Mouse (Mus musculus) heart, adult 11 months (tissue): ENCODE data around the gene Nr6a1.

Source experiments
- DNase-seq: peaks from one replicate; pipeline ENCODE4 v3.0.0; 2022

Gene Nr6a1

GRCm38 (mm10) chr2:38866711-38867110 is 60.8 kb downstream of the Nr6a1 start:
- no peak for DNase-seq

GRCm38 (mm10) chr2:38864011-38864410 is 63.5 kb downstream of the Nr6a1 start:
- no peak for DNase-seq

- DNase-seq = no peak
Observed at GRCm38 (mm10) chr2:38851797-38852196, 75.7 kb downstream of the Nr6a1 start.

DNA sequence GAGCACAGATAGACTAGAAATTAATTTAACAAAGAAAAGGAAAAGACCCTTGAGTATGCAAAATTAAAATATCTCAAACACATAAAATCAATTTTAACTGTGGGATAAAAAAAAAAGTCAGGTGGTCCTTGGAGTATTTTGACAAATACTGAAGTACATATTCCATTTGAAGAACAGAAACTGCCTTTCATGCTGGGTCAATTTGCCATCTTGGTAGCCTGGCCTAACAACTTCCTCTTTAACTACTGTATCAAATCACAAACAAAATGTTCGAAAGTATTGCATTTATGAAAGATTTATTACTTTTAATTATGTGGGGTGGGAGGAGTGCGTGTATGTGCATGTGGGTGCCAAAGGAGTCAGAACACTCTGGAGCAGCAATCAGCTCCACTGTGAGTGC is 81.2 kb downstream of the Nr6a1 start:
- no peak for DNase-seq

GRCm38 (mm10) chr2:38835489-38835888 is 92.0 kb downstream of the Nr6a1 start:
- DNase-seq = no peak

- DNase-seq = no peak
Observed at GRCm38 (mm10) chr2:38831976-38832375, 95.5 kb downstream of the Nr6a1 start.

- DNase-seq = no peak
Observed at GRCm38 (mm10) chr2:38829521-38829920, 98.0 kb downstream of the Nr6a1 start.

DNA sequence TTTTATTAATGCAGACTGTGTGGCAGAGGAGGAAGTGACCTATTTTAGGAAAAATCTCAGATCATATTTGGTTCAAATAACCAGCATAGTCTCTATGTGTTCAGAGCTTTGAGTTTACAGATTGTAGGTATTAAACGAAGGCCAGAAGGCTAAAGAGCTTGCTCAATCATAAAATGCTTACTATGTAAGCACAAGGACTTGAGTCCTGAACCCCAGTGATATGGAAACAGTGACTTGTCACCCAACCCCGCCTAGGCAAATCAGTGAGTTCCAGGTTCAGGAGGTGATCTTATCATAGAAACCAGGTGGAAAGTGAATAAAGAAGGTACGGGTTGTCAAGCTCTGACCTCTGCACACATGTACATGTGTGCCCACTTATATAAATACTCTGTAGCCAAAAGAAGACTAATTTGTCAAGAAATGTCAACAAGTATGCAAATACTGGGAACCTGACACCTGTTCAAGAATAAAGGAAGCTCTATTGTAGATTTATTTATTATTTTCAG is 99.6 kb downstream of the Nr6a1 start:
- no peak for DNase-seq

GRCm38 (mm10) chr2:38826189-38826588 is 101.3 kb downstream of the Nr6a1 start:
- DNase-seq = no peak

- peak; percentile 87 for DNase-seq
Observed at GRCm38 (mm10) chr2:38824791-38825768, 102.4 kb downstream of the Nr6a1 start.

DNA sequence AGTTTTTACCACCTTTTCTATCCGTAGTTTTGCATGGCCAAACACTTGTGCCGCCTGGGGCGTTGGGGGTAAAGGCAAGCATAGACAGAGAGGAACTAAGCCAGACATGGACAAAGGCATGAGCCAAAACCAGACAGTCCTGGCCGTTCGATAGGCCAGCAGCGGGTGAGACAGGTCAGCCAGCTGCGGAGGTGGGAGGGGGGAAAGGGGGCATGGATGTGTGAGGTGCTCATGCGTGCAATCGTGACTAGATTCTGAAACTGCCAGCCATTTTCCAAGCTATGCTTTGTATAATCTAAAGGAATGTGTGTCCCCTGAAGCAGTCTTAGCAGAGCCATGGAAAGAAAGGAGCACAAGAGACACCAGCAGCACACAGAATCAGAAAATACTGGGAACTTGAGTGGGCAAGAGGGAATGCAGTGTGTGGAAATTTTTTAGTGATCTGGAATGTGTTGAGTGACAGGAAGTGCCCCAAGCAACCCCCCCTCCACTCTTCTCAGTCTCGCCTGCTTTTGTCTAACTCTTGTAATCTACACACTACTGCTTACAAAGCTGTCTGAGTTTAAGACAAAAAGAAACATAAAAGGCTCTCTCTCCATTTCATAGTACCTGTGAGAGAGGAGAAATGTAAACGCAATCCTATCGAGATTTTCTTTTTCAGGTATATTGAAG is 103.4 kb downstream of the Nr6a1 start:
- DNase-seq = peak; percentile 97

DNA sequence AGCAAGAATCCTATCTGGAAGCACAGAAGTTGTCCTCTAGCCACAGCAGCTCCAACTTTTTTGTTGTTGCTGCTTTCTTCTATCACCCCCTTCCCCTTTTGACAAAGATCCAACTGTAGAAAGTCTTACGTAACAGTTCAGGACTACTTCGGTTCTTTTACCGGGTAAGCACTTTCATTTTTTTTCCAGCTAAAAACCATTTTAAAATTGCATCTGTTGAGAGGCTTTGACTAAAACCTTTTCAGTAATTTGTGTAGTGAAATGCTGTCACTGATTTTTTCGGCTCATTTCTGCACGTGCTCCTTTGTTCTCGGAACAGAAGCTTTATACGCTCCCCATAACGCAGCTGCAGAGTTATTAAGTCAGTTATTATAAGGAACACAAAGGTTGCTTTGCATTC is 104.1 kb downstream of the Nr6a1 start:
- DNase-seq = no peak

DNA sequence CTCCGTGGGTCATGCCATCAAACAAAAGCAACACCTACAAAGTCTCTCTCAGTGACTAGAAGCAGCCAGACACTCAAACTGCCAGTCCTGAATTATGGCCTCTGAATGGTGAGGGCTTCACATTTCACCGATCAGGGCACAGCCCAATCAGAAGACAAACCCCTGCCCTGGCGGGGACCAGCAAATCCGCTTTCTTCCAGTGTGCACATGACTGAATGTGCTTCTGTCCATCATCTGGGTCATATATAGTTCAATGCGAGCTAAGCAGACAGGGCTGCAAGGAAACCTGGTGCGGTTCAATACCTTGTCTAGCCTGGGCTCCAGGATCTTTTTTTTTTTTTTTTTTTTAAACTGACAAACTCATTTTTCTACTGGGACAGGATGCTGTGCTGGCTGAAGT is 104.5 kb downstream of the Nr6a1 start:
- DNase-seq = peak; percentile 97

GRCm38 (mm10) chr2:38817487-38817886 is 110.0 kb downstream of the Nr6a1 start:
- no peak for DNase-seq

DNA sequence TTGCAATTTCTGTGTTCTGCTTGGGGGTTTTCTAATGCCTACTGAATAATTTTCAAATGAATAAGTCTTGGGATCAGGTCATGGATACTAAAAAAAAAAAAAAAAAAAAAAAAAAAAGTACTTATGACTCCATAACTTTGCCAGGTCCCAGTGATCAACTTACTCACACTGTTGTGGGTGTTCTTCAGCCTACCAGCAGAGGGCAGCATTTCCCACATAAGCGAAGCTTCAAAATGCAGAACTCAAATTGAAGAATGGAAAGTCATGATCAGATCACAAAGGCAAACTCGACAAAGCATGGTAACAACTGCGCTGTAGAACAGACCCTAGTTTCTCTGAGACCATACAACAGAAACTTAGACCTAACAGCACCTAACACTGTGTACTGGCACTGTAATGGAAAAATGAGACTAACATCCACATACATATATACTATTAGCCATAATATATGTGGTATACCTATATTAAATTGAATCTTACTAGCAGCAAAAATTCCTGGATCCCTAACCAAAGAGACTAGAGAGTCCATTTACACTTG is 130.3 kb downstream of the Nr6a1 start:
- DNase-seq = peak; percentile 93

DNA sequence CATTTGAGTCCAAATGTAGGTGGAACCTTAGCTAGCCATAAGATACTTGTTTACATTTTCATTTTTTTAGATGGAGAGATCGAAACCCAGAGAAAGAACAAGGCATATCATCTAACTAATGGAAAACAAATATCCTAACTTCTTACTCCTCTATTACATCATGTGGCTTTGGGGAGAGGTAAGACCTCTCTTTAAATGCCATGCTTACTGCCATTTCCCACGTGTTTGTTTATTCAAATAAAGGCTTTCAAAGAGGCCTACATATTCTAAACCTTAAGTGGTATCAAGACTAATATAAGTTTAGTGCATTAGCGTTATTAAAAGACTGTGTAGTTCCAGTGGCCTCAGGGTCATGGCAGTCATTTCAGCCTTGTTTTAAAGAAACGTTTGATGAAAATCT is 140.2 kb downstream of the Nr6a1 start:
- DNase-seq = no peak

GRCm38 (mm10) chr2:38786216-38786960 is 141.1 kb downstream of the Nr6a1 start:
- no peak for DNase-seq

DNA sequence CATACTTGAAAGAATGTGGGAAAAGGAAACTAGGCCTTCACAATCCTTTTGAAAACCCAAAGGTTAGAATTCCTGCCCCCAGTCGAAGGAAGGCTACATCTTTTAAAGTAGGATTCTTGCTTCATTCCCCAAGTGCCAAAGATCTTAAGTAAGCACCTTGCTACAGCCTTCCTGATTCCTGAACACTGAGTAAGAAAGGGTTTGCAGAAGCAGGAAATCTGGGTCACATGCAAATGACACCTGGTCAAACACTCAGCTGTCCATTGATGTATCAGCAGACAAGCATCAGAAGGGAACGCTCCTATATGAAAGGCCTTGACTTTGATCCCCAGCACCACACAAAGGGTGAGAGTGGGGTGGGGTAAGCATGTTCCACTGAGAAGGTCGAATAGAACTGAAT is 142.4 kb downstream of the Nr6a1 start:
- no peak for DNase-seq

- no peak for DNase-seq
Observed at GRCm38 (mm10) chr2:38784396-38784795, 143.1 kb downstream of the Nr6a1 start.

GRCm38 (mm10) chr2:38783364-38783763 is 144.1 kb downstream of the Nr6a1 start:
- no peak for DNase-seq

- no peak for DNase-seq
Observed at GRCm38 (mm10) chr2:38782731-38783130, 144.8 kb downstream of the Nr6a1 start.

DNA sequence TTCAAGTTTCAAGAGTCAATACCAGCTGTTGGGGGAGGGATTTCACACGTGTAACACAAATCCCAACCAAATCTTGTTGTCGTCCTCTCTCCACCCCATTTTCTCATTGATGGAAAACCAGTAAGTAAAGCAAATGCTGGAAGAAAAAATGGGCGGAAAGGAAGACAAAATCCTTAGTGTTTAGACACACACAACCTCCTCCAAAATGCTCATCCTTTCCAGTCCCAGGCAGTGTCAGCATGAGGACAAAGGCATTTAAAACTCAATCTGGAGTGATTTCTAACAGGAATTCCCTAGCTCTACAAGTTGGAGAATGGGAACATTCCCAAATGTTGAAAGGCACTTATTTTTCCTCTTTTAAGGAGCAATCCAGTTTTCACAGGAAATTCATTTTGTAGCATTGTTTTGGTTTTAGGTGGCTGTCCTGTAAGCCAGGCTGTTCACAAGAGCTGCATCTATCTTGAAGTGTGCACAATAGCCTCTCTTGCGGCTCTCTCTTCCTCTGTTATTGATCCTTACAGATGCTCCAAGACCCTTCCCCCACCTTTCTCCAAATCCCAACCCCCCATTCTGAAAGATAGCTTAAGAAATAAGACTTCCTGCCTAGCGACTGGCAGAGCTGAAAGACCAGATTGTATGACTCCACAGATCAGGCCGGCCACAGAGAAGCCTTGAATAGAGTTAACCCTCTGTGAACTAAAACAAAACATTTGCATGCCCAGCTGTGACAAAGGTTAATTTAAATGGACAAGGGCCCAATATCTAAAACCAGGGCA is 145.4 kb downstream of the Nr6a1 start:
- no peak for DNase-seq
